Mouse (Mus musculus): ENCODE results near the gene Fos. TPM values are rescaled to one million over a fixed set of nuclear protein-coding genes. Genes with fewer than 3 reads are reported as not detected.

The Fos gene
- polyA plus RNA-seq, 1 experiment, result 64.0 TPM

- no peak overlapping the region for H3K4me3 ChIP-seq (ENCODE audit: insufficient read depth, low read length)
- 0 out of 2 replicates have a peak overlapping the region, but pooled peaks have one; percentile 7 for H3K27ac ChIP-seq (ENCODE audit: insufficient read depth, low read depth, low read length)
- H3K4me1 ChIP-seq (ENCODE audit: control insufficient read depth, insufficient read depth, low read length), result peaks cover 12% of the 10 kb centered on the region
- TF ChIP-seq CTCF (IDR thresholded peaks at IDR 0.05; ENCODE audit: low read depth, low read length) (peak; percentile 75), POLR2A (IDR thresholded peaks at IDR 0.05; ENCODE audit: borderline replicate concordance, low read depth, low read length) (no peak)
Observed at GRCm38 (mm10) chr12:85496755-85497154, 23.1 kb downstream of the Fos start.

- Histone ChIP-seq H3K27ac (ENCODE audit: insufficient read depth, low read depth, low read length) (peak overlapping the region; percentile 63), H3K4me1 (ENCODE audit: control insufficient read depth, insufficient read depth, low read length) (peaks cover 10% of the 10 kb centered on the region), H3K4me3 (ENCODE audit: insufficient read depth, low read length) (peak overlapping the region; percentile 44)
- no peak for TF ChIP-seq POLR2A (IDR thresholded peaks at IDR 0.05; ENCODE audit: borderline replicate concordance, low read depth, low read length)
- 0 out of 2 replicates have a peak, but pooled peaks have one; percentile 4 for TF ChIP-seq CTCF (IDR thresholded peaks at IDR 0.05; ENCODE audit: low read depth, low read length)
Observed at GRCm38 (mm10) chr12:85497310-85498135, 23.8 kb downstream of the Fos start.

GRCm38 (mm10) chr12:85499001-85499400, 25.3 kb downstream of the Fos start:
- Histone ChIP-seq H3K4me1 (ENCODE audit: control insufficient read depth, insufficient read depth, low read length) (peaks cover 10% of the 10 kb centered on the region), H3K27ac (ENCODE audit: insufficient read depth, low read depth, low read length) (no peak overlapping the region), H3K4me3 (ENCODE audit: insufficient read depth, low read length) (no peak overlapping the region)
- TF ChIP-seq CTCF (IDR thresholded peaks at IDR 0.05; ENCODE audit: low read depth, low read length) (no peak), POLR2A (IDR thresholded peaks at IDR 0.05; ENCODE audit: borderline replicate concordance, low read depth, low read length) (no peak)

GRCm38 (mm10) chr12:85502682-85503081, 29.0 kb downstream of the Fos start:
- no peak overlapping the region for H3K4me3 ChIP-seq (ENCODE audit: insufficient read depth, low read length)
- TF ChIP-seq CTCF (IDR thresholded peaks at IDR 0.05; ENCODE audit: low read depth, low read length) (no peak), POLR2A (IDR thresholded peaks at IDR 0.05; ENCODE audit: borderline replicate concordance, low read depth, low read length) (no peak)
- H3K4me1 ChIP-seq (ENCODE audit: control insufficient read depth, insufficient read depth, low read length), result peaks cover 4% of the 10 kb centered on the region
- no peak overlapping the region for H3K27ac ChIP-seq (ENCODE audit: insufficient read depth, low read depth, low read length)

- no peak overlapping the region for H3K4me3 ChIP-seq (ENCODE audit: insufficient read depth, low read length)
- peak; percentile 28 for TF ChIP-seq CTCF (IDR thresholded peaks at IDR 0.05; ENCODE audit: low read depth, low read length)
- no peak for TF ChIP-seq POLR2A (IDR thresholded peaks at IDR 0.05; ENCODE audit: borderline replicate concordance, low read depth, low read length)
- peaks cover 4% of the 10 kb centered on the region; the same call in 1 of the 2 replicates for H3K4me1 ChIP-seq (ENCODE audit: control insufficient read depth, insufficient read depth, low read length)
- H3K27ac ChIP-seq (ENCODE audit: insufficient read depth, low read depth, low read length), result no peak overlapping the region
Observed at GRCm38 (mm10) chr12:85508235-85508634, 34.5 kb downstream of the Fos start.

GRCm38 (mm10) chr12:85510013-85510412, 36.3 kb downstream of the Fos start:
- Histone ChIP-seq H3K27ac (ENCODE audit: insufficient read depth, low read depth, low read length) (no peak overlapping the region), H3K4me3 (ENCODE audit: insufficient read depth, low read length) (no peak overlapping the region), H3K4me1 (ENCODE audit: control insufficient read depth, insufficient read depth, low read length) (peaks cover 11% of the 10 kb centered on the region)
- TF ChIP-seq POLR2A (IDR thresholded peaks at IDR 0.05; ENCODE audit: borderline replicate concordance, low read depth, low read length) (no peak), CTCF (IDR thresholded peaks at IDR 0.05; ENCODE audit: low read depth, low read length) (no peak)

- no peak overlapping the region for H3K27ac ChIP-seq (ENCODE audit: insufficient read depth, low read depth, low read length)
- TF ChIP-seq CTCF (IDR thresholded peaks at IDR 0.05; ENCODE audit: low read depth, low read length) (no peak), POLR2A (IDR thresholded peaks at IDR 0.05; ENCODE audit: borderline replicate concordance, low read depth, low read length) (no peak)
- no peak overlapping the region for H3K4me3 ChIP-seq (ENCODE audit: insufficient read depth, low read length)
- H3K4me1 ChIP-seq (ENCODE audit: control insufficient read depth, insufficient read depth, low read length), result peaks cover 28% of the 10 kb centered on the region
Observed at GRCm38 (mm10) chr12:85513789-85514447, 40.2 kb downstream of the Fos start.

GRCm38 (mm10) chr12:85514958-85515357, 41.3 kb downstream of the Fos start:
- no peak overlapping the region for H3K27ac ChIP-seq (ENCODE audit: insufficient read depth, low read depth, low read length)
- H3K4me3 ChIP-seq (ENCODE audit: insufficient read depth, low read length), result no peak overlapping the region
- TF ChIP-seq CTCF (IDR thresholded peaks at IDR 0.05; ENCODE audit: low read depth, low read length) (no peak), POLR2A (IDR thresholded peaks at IDR 0.05; ENCODE audit: borderline replicate concordance, low read depth, low read length) (no peak)
- H3K4me1 ChIP-seq (ENCODE audit: control insufficient read depth, insufficient read depth, low read length), result peaks cover 39% of the 10 kb centered on the region

GRCm38 (mm10) chr12:85515865-85516264, 42.2 kb downstream of the Fos start:
- TF ChIP-seq CTCF (IDR thresholded peaks at IDR 0.05; ENCODE audit: low read depth, low read length) (no peak), POLR2A (IDR thresholded peaks at IDR 0.05; ENCODE audit: borderline replicate concordance, low read depth, low read length) (no peak)
- Histone ChIP-seq H3K4me3 (ENCODE audit: insufficient read depth, low read length) (no peak overlapping the region), H3K27ac (ENCODE audit: insufficient read depth, low read depth, low read length) (no peak overlapping the region), H3K4me1 (ENCODE audit: control insufficient read depth, insufficient read depth, low read length) (peaks cover 37% of the 10 kb centered on the region)

- TF ChIP-seq CTCF (IDR thresholded peaks at IDR 0.05; ENCODE audit: low read depth, low read length) (no peak), POLR2A (IDR thresholded peaks at IDR 0.05; ENCODE audit: borderline replicate concordance, low read depth, low read length) (no peak)
- H3K4me3 ChIP-seq (ENCODE audit: insufficient read depth, low read length), result no peak overlapping the region
- H3K4me1 ChIP-seq (ENCODE audit: control insufficient read depth, insufficient read depth, low read length), result peaks cover 39% of the 10 kb centered on the region
- no peak overlapping the region for H3K27ac ChIP-seq (ENCODE audit: insufficient read depth, low read depth, low read length)
Observed at GRCm38 (mm10) chr12:85517339-85517738, 43.6 kb downstream of the Fos start.

Measured in bone marrow macrophage, adult 2 months (primary cell).